ENCODE assay signal across 9 mouse cellular contexts in genomic region chr5:65326212-65326611, GRCm38 (mm10). TPM values are rescaled to one million over a fixed set of nuclear protein-coding genes. Genes with fewer than 3 reads are reported as not detected.
DNase-seq lines count a peak whose midpoint lies in the region; ATAC-seq lines count a peak whose summit lies in the region.
"Had no signal": no experiment of that assay in that cellular context is flagged by ENCODE, and none has a peak within 500 bp of the region (broad histone marks: within the 10 kb centered on the region; RNA-seq: fewer than 3 reads in every experiment).

No protein-coding gene starts in this region.

- H3K4me3 ChIP-seq in hindbrain, embryonic 15.5 days: no peak overlapping the region
- no peak overlapping the region for H3K4me3 ChIP-seq in hindbrain, embryonic 12.5 days
- H3K4me3 ChIP-seq: hindbrain, embryonic 13.5 days had no signal

- no peak overlapping the region for H3K4me2 ChIP-seq in hindbrain, embryonic 15.5 days
- H3K4me2 ChIP-seq in hindbrain, embryonic 12.5 days (replicated peaks): no peak overlapping the region
- H3K4me2 ChIP-seq: hindbrain, embryonic 13.5 days had no signal

- no peaks in the 10 kb centered on the region for H3K9me3 ChIP-seq in hindbrain, embryonic 15.5 days
- no peaks in the 10 kb centered on the region for H3K9me3 ChIP-seq in hindbrain, embryonic 12.5 days (replicated peaks)
- H3K9me3 ChIP-seq: hindbrain, embryonic 13.5 days had no signal

- no peaks in the 10 kb centered on the region for H3K36me3 ChIP-seq in hindbrain, embryonic 15.5 days
- H3K36me3 ChIP-seq in hindbrain, embryonic 12.5 days: no peaks in the 10 kb centered on the region
- H3K36me3 ChIP-seq: hindbrain, embryonic 13.5 days had no signal

- WGBS in hindbrain, embryonic 15.5 days: 76% methylated on average over 5 of the region's 5 CpGs
- WGBS in hindbrain, embryonic 12.5 days: 76% methylated on average over 5 of the region's 5 CpGs

- DNase-seq in CD4-positive, CD25-positive, alpha-beta regulatory T cell, adult 2 months (ENCODE audit: low read depth, low spot score): peak; percentile 66
- DNase-seq in heart, postnatal 10 days: peak; percentile 34 to 41
- DNase-seq in lung, postnatal 36 days: peak; percentile 30
- DNase-seq in cerebellum, adult 8-10 months: no peak
- DNase-seq in layer of hippocampus, postnatal 36 days: no peak
- DNase-seq in left cerebral cortex, postnatal 14 days (ENCODE audit: low spot score in 2 of 2): no peak

- ATAC-seq in hindbrain, embryonic 15.5 days (ENCODE audit: low FRiP score, low read depth): no peak
- ATAC-seq in hindbrain, embryonic 12.5 days (ENCODE audit: low FRiP score): no peak

- H3K27ac ChIP-seq in hindbrain, embryonic 15.5 days (replicated peaks): 0 out of 2 replicates have a peak overlapping the region, but pooled peaks have one; percentile 42
- H3K27ac ChIP-seq in hindbrain, embryonic 12.5 days: no peak overlapping the region
- H3K27ac ChIP-seq: hindbrain, embryonic 13.5 days had no signal

- 0 out of 2 replicates have a peak, but pooled peaks cover 3% of the 10 kb centered on the region for H3K4me1 ChIP-seq in hindbrain, embryonic 15.5 days (replicated peaks)
- H3K4me1 ChIP-seq in hindbrain, embryonic 12.5 days: no peaks in the 10 kb centered on the region
- H3K4me1 ChIP-seq: hindbrain, embryonic 13.5 days had no signal

- intact Hi-C loops in heart, postnatal 10 days (cut with DNase I): no loop called here
- intact Hi-C loops in left cerebral cortex, postnatal 14 days (cut with DNase I): no loop called here

- no peak overlapping the region for H3K9ac ChIP-seq in hindbrain, embryonic 15.5 days
- no peak overlapping the region for H3K9ac ChIP-seq in hindbrain, embryonic 12.5 days
- H3K9ac ChIP-seq: hindbrain, embryonic 13.5 days had no signal

- no peaks in the 10 kb centered on the region for H3K27me3 ChIP-seq in hindbrain, embryonic 15.5 days
- H3K27me3 ChIP-seq in hindbrain, embryonic 12.5 days: no peaks in the 10 kb centered on the region
- H3K27me3 ChIP-seq: hindbrain, embryonic 13.5 days had no signal

RNA-seq across cellular contexts. Expression of gene Rfc1, which starts 9.3 kb away (rescaled TPM):
- polyA plus RNA-seq in hindbrain, embryonic 15.5 days (2015; fragmentation: Nextera tagmentation; extraction: Ambion mirVana): 29.9 and 37.4 TPM in 2 replicates
- polyA plus RNA-seq in hindbrain, embryonic 12.5 days (2016; fragmentation: Nextera tagmentation; extraction: Ambion mirVana): 68.5 and 82.2 TPM in 2 replicates
- total RNA-seq in heart, postnatal 10 days (2021): 10 to 100 TPM; 27.3 to 30.5 TPM
- total RNA-seq in layer of hippocampus, postnatal 36 days (2021): 10 to 100 TPM; 30.1 to 35.6 TPM
- total RNA-seq in left cerebral cortex, postnatal 14 days (2021): 10 to 100 TPM; 27.0 to 29.6 TPM

RNA-seq across cellular contexts. Expression of gene Klb, which starts 21.9 kb away (rescaled TPM):
- polyA plus RNA-seq in hindbrain, embryonic 15.5 days (2015; fragmentation: Nextera tagmentation; extraction: Ambion mirVana): 0.08 and 0.32 TPM in 2 replicates
- polyA plus RNA-seq in hindbrain, embryonic 12.5 days (2016; fragmentation: Nextera tagmentation; extraction: Ambion mirVana): not detected in 2 replicates
- 1 to 10 TPM in 1 of 2 experiments, under 1 TPM in 1; 0.79 to 1.7 TPM for total RNA-seq in heart, postnatal 10 days (2021)
- under 1 TPM; 0.73 to 0.77 TPM for total RNA-seq in layer of hippocampus, postnatal 36 days (2021)
- under 1 TPM; 0.29 to 0.47 TPM for total RNA-seq in left cerebral cortex, postnatal 14 days (2021)

Comparison
In these comparisons a context has a peak if more than half of its experiments do, and no peak if none do; other contexts are left out.
1. DNase-seq: peak in CD4-positive, CD25-positive, alpha-beta regulatory T cell, adult 2 months (single experiment), heart, postnatal 10 days (2 of 2) and lung, postnatal 36 days (single experiment); none in cerebellum, adult 8-10 months (single experiment), layer of hippocampus, postnatal 36 days (0 of 2) and left cerebral cortex, postnatal 14 days (0 of 2).